In the genomic region with DNA sequence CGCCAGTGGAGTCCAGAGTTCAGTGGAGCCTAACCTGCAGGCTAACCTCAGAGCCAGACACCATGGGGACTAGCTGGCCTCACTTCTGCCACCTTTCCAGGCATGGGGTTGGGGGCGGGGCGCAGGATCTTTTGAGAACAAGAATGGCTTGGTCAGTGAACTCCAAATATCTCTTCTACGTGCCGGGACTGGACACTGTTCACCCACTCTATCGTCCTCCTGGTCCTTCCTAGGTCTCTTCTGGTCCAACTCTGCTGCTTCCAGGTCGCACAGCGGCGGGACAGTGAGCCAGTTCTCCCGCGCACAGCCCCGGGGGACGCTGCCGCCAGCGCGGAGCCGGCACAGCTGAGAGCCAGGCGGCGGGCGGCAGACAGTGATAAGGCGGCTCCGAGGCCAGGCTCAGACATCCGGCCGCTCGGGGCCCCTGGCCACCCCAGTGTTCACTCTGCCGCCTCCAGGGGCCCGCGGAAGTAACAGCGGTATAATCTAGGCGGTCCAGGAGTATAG, we compare ENCODE assay signal across 8 mouse cellular contexts. TPM values are rescaled to one million over a fixed set of nuclear protein-coding genes. Genes with fewer than 3 reads are reported as not detected.
A peak's percentile ranks its signal among the peaks of the same experiment; 100 is the strongest.
DNase-seq lines count a peak whose midpoint lies in the region; ATAC-seq and TF ChIP-seq lines count a peak whose summit lies in the region.

No protein-coding gene starts in this region.

- WGBS in bone marrow, adult 2 months: 4% methylated on average over 30 of the region's 30 CpGs
- 3% methylated on average over 30 of the region's 30 CpGs for WGBS in intestine, embryonic 15.5 days
- 5% methylated on average over 30 of the region's 30 CpGs for WGBS in neural tube, embryonic 14.5 days

- peak overlapping the region; percentile 42; the same call in 1 of the 2 replicates for H3K9ac ChIP-seq in intestine, embryonic 15.5 days
- H3K9ac ChIP-seq in neural tube, embryonic 14.5 days (replicated peaks; ENCODE audit: low read depth, low read length): peak overlapping the region; percentile 32; the same call in 1 of the 2 replicates

- no peaks in the 10 kb centered on the region for H3K36me3 ChIP-seq in G1E (replicated peaks)
- no peaks in the 10 kb centered on the region for H3K36me3 ChIP-seq in intestine, embryonic 15.5 days
- H3K36me3 ChIP-seq in neural tube, embryonic 14.5 days (ENCODE audit: control insufficient read depth, insufficient read depth, low read length): no peaks in the 10 kb centered on the region

- TF ChIP-seq CTCF in G1E (IDR thresholded peaks at IDR 0.05; ENCODE audit: low read depth, low read length): no peak
- no peak for TF ChIP-seq CTCF in bone marrow, adult 2 months (IDR thresholded peaks at IDR 0.05; ENCODE audit: control insufficient read depth, insufficient read depth, low read length)

- peak overlapping the region; percentile 68 for H3K4me2 ChIP-seq in intestine, embryonic 15.5 days (replicated peaks)
- peak overlapping the region; percentile 40 for H3K4me2 ChIP-seq in neural tube, embryonic 14.5 days (ENCODE audit: low read depth, low read length)

- TF ChIP-seq POLR2A in bone marrow, adult 2 months (IDR thresholded peaks at IDR 0.05; ENCODE audit: borderline replicate concordance, control insufficient read depth, low read depth, low read length): no peak

- DNase-seq in G1E (ENCODE audit: low spot score): peak; percentile 91
- peak; percentile 95 for DNase-seq in heart, adult 11 months
- DNase-seq in lung, adult 18-20 months: peak; percentile 49 to 66
- no peak for DNase-seq in right cerebral cortex, adult 18-20 months

- H3K4me1 ChIP-seq in G1E (ENCODE audit: insufficient read depth, low read depth, low read length): peaks cover 62% of the 10 kb centered on the region
- peaks cover 1% of the 10 kb centered on the region; the same call in 1 of the 2 replicates for H3K4me1 ChIP-seq in bone marrow, adult 2 months (ENCODE audit: control insufficient read depth, insufficient read depth, low read length)
- peaks cover 22% of the 10 kb centered on the region for H3K4me1 ChIP-seq in intestine, embryonic 15.5 days (replicated peaks)
- H3K4me1 ChIP-seq in neural tube, embryonic 14.5 days (ENCODE audit: control insufficient read depth, insufficient read depth, low read length): peaks cover 5% of the 10 kb centered on the region; the same call in 1 of the 2 replicates

- peak overlapping the region; percentile 67; the same call in 1 of the 2 replicates for H3K4me3 ChIP-seq in G1E (ENCODE audit: low read depth, low read length)
- H3K4me3 ChIP-seq in bone marrow, adult 2 months (replicated peaks; ENCODE audit: control insufficient read depth, low read depth, low read length): peak overlapping the region; percentile 21
- peak overlapping the region; percentile 24 for H3K4me3 ChIP-seq in intestine, embryonic 15.5 days (replicated peaks)
- H3K4me3 ChIP-seq in neural tube, embryonic 14.5 days (ENCODE audit: low read depth, low read length): no peak overlapping the region

- no peaks in the 10 kb centered on the region for H3K9me3 ChIP-seq in G1E (replicated peaks)
- H3K9me3 ChIP-seq in intestine, embryonic 15.5 days: no peaks in the 10 kb centered on the region
- H3K9me3 ChIP-seq in neural tube, embryonic 14.5 days (ENCODE audit: control insufficient read depth, low read length): no peaks in the 10 kb centered on the region

- H3K27me3 ChIP-seq in G1E (ENCODE audit: insufficient read depth, low read length): peaks cover 8% of the 10 kb centered on the region
- no peaks in the 10 kb centered on the region for H3K27me3 ChIP-seq in intestine, embryonic 15.5 days (replicated peaks)
- no peaks in the 10 kb centered on the region; the same call in 1 of the 2 replicates for H3K27me3 ChIP-seq in neural tube, embryonic 14.5 days (ENCODE audit: control insufficient read depth, insufficient read depth, low read length)

- no peak overlapping the region for H3K27ac ChIP-seq in bone marrow, adult 2 months (ENCODE audit: control insufficient read depth, insufficient read depth, low read depth, low read length, poor library complexity)
- H3K27ac ChIP-seq in intestine, embryonic 15.5 days: peak overlapping the region; percentile 52
- no peak overlapping the region for H3K27ac ChIP-seq in neural tube, embryonic 14.5 days (ENCODE audit: low read depth, low read length)

- 0 out of 2 replicates have a peak, but pooled peaks have one; percentile 46 for ATAC-seq in G1E (ENCODE audit: extremely low read depth, insufficient number of reproducible peaks, low FRiP score, poor library complexity, severe bottlenecking)
- ATAC-seq in intestine, embryonic 15.5 days: peak; percentile 86
- ATAC-seq in neural tube, embryonic 14.5 days (ENCODE audit: low read depth): peak; percentile 46; the same call in 1 of the 2 replicates
- ATAC-seq in inflammation-experienced regulatory T-cells, adult 6 months: no peak

RNA-seq across cellular contexts. Expression of a gene that starts 38.2 kb away (rescaled TPM):
- total RNA-seq in G1E (2014; fragmentation: Nextera tagmentation): 0.39 and 0.98 TPM in 2 replicates
- total RNA-seq in G1E (2017): 0.44 and 0.81 TPM in 2 replicates
- 1.6 and 2.1 TPM in 2 replicates for polyA plus RNA-seq in G1E (2012)
- polyA plus RNA-seq in bone marrow, adult 2 months (2011; ENCODE audit: insufficient read depth, insufficient read length, low replicate concordance, missing spikeins): 0.97 and 1.3 TPM in 2 replicates
- polyA plus RNA-seq in intestine, embryonic 15.5 days (2015; fragmentation: Nextera tagmentation; extraction: Ambion mirVana): 11.9 and 13.0 TPM in 2 replicates
- polyA plus RNA-seq in neural tube, embryonic 14.5 days (2014; fragmentation: Nextera tagmentation; extraction: Ambion mirVana): 1.0 and 2.2 TPM in 2 replicates
- polyA plus RNA-seq in inflammation-experienced regulatory T-cells, adult 6 months (2017; shearing (Covaris generic)): not detected

RNA-seq across cellular contexts. Expression of a gene that starts 56.9 kb away (rescaled TPM):
- total RNA-seq in G1E (2014; fragmentation: Nextera tagmentation) (not detected in 2 replicates), G1E (2017) (0.12 TPM in 1 of 2 replicates, not detected in the other)
- not detected in 2 replicates for polyA plus RNA-seq in G1E (2012)
- not detected in 2 replicates for polyA plus RNA-seq in bone marrow, adult 2 months (2011; ENCODE audit: insufficient read depth, insufficient read length, low replicate concordance, missing spikeins)
- polyA plus RNA-seq in intestine, embryonic 15.5 days (2015; fragmentation: Nextera tagmentation; extraction: Ambion mirVana): 0.13 and 0.15 TPM in 2 replicates
- polyA plus RNA-seq in neural tube, embryonic 14.5 days (2014; fragmentation: Nextera tagmentation; extraction: Ambion mirVana): 0.19 TPM in 1 of 2 replicates, not detected in the other
- polyA plus RNA-seq in inflammation-experienced regulatory T-cells, adult 6 months (2017; shearing (Covaris generic)): not detected
